Mouse (Mus musculus): Measurements from ENCODE around the gene Egln1. TPM values are rescaled to one million over a fixed set of nuclear protein-coding genes. Genes with fewer than 3 reads are reported as not detected.
A peak's percentile ranks its signal among the peaks of the same experiment; 100 is the strongest.

Gene Egln1
- total RNA-seq (2012; rRNA removed) (42.9 and 47.1 TPM in 2 replicates), polyA plus RNA-seq (2012; ENCODE audit: insufficient read depth in 1 of 2, insufficient read length in 2 of 2, low read depth in 1 of 2, low replicate concordance in 2 of 2, missing spikeins in 1 of 2) (10 to 100 TPM in 1 of 2 experiments, not detected in 1; 55.0 TPM)

DNA sequence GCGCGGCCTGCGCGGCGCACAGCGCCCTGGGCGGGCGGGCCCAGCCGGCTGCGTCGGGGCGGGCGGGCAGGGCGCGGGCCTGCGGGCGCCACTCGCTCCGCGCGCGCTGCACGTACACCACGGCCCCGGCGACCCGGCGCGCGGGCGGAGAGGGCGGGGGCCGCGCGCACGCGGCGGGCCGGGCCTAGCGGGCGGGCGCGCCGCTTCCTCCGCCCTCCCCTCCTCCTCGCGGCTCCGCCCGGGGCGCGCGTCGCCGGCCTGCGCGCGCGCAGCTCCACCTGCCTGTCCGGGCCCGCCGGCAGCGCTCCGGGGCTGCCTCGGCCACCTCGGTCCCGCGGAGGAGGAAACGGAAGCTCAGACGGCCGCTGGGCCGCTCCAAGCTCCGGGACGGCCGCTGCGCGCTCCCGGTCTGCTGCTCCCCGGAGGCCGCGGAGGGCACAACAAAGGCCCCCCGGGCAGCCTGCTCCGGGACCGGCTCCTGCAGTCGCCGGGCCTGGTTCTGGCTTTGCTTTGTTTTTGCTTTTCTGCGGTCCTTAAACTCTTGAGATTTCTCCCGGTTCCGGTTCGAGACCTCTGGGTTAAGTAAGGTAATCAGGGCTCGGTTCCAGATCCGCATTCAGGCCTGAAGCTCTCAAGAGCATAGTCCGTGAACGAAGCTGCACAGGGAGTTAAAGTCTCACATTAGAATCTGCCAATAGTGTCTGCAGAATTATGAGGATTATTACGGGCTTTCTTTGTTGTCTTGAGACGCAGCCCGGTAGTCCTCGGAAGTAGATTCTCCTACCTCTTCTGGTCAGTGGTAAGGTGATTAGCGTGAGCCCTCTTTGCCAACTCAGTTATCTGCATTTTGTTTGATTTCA lies at the start of gene Egln1:
Egln1 (minus strand) TSS at position 116 of the 860 bp plus-strand sequence.
- peak; percentile 80 for DNase-seq (ENCODE audit: low read depth, low spot score)
- Histone ChIP-seq H3K4me3 (ENCODE audit: control insufficient read depth in 1 of 2, insufficient read depth in 1 of 2, low read depth in 2 of 2, low read length in 2 of 2) (peak within 1 kb of the TSS; percentile 90 to 100), H3K36me3 (ENCODE audit: control insufficient read depth in 1 of 2, insufficient read depth in 2 of 2, low read length in 2 of 2) (peaks cover 3 to 22% of the 10 kb centered on the region in 2 experiments; a peak in 3 of 4 replicates), H3K4me1 (ENCODE audit: control insufficient read depth in 1 of 2, insufficient read depth in 2 of 2, low read length in 2 of 2) (peaks cover 8 to 24% of the 10 kb centered on the region in 2 experiments), H3K9me3 (replicated peaks; ENCODE audit: insufficient read depth, low read length) (no peaks in the 10 kb centered on the region), H3K27ac (ENCODE audit: control insufficient read depth, low read depth, low read length) (peak within 1 kb of the TSS; percentile 88), H3K79me2 (ENCODE audit: control insufficient read depth, insufficient read depth, low read length, poor library complexity) (peaks cover 34% of the 10 kb centered on the region), H3K27me3 (ENCODE audit: control insufficient read depth in 1 of 2, insufficient read depth in 2 of 2, low read length in 2 of 2) (no peaks in the 10 kb centered on the region), H3K9ac (ENCODE audit: control insufficient read depth, low read depth, low read length, poor library complexity, severe bottlenecking) (peak within 1 kb of the TSS; percentile 85)
- TF ChIP-seq SIN3A (IDR thresholded peaks at IDR 0.05; ENCODE audit: low read length) (peak; percentile 59), POLR2A (IDR thresholded peaks at IDR 0.05; ENCODE audit: control insufficient read depth in 1 of 2, insufficient read depth in 1 of 2, low read depth in 1 of 2, low read length in 2 of 2, poor library complexity in 1 of 2) (peak; percentile 65 to 84; a peak in 3 of 4 replicates), UBTF (IDR thresholded peaks at IDR 0.05; ENCODE audit: borderline replicate concordance, insufficient read depth, low read depth, low read length) (peak; percentile 91; the same call in 1 of the 2 replicates), HCFC1 (IDR thresholded peaks at IDR 0.05; ENCODE audit: low read depth, low read length) (peak; percentile 49), CHD1 (IDR thresholded peaks at IDR 0.05; ENCODE audit: low read depth, low read length) (peak; percentile 73), NRF1 (IDR thresholded peaks at IDR 0.05; ENCODE audit: insufficient read depth, low read depth, low read length, poor library complexity, severe bottlenecking) (peak; percentile 72), ZMIZ1 (IDR thresholded peaks at IDR 0.05; ENCODE audit: low read depth, low read length) (no peak), MEF2A (IDR thresholded peaks at IDR 0.05; ENCODE audit: extremely low read depth, insufficient replicate concordance, low read depth, low read length, poor library complexity, severe bottlenecking) (no peak), ZKSCAN1 (IDR thresholded peaks at IDR 0.05; ENCODE audit: low read depth, low read length) (no peak), RCOR1 (IDR thresholded peaks at IDR 0.05; ENCODE audit: low read depth, low read length) (no peak), TCF12 (IDR thresholded peaks at IDR 0.05; ENCODE audit: low read depth, low read length) (0 out of 2 replicates have a peak, but pooled peaks have one; percentile 16), NELFE (IDR thresholded peaks at IDR 0.05; ENCODE audit: low read depth, low read length) (peak; percentile 68), ELF1 (IDR thresholded peaks at IDR 0.05; ENCODE audit: low read depth, low read length) (0 out of 2 replicates have a peak, but pooled peaks have one; percentile 12), CHD2 (IDR thresholded peaks at IDR 0.05; ENCODE audit: low read length) (no peak)

DNA sequence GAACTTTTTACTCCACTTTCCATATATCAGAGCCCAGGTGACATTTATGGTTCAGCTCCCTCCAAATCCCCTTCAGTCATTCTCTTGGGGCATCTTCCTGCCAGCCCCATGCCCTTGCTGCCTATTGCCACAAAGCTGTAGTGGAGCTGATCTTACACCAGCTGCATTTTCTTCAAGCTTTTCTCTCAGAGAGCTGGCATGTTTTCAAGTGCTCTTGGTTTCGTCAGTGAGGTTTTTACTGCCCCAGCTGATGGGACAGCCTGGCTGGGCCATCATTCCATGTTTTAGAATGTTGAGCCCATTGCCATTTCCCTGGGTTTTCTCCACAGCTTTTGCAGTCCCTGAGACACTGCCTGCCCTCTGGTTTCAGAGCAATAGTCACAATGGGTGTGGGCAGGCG lies 46.7 kb upstream of the Egln1 start:
- H3K4me1 ChIP-seq (ENCODE audit: control insufficient read depth in 1 of 2, insufficient read depth in 2 of 2, low read length in 2 of 2), result 0 out of 4 replicates have a peak, but pooled peaks cover 0 to 4% of the 10 kb centered on the region in 2 experiments
- H3K27me3 ChIP-seq (ENCODE audit: control insufficient read depth in 1 of 2, insufficient read depth in 2 of 2, low read length in 2 of 2), result peaks cover 4 to 9% of the 10 kb centered on the region in 2 experiments
- no peaks in the 10 kb centered on the region for H3K36me3 ChIP-seq (ENCODE audit: control insufficient read depth in 1 of 2, insufficient read depth in 2 of 2, low read length in 2 of 2)
- TF ChIP-seq ELF1 (IDR thresholded peaks at IDR 0.05; ENCODE audit: low read depth, low read length) (no peak), BHLHE40 (IDR thresholded peaks at IDR 0.05; ENCODE audit: borderline replicate concordance, low read depth, low read length) (no peak), POLR2AphosphoS2 (IDR thresholded peaks at IDR 0.05; ENCODE audit: low read length) (no peak), MXI1 (IDR thresholded peaks at IDR 0.05; ENCODE audit: low read depth, low read length) (no peak), TBP (IDR thresholded peaks at IDR 0.05; ENCODE audit: low read depth, low read length) (no peak), UBTF (IDR thresholded peaks at IDR 0.05; ENCODE audit: borderline replicate concordance, insufficient read depth, low read depth, low read length) (no peak)
- no peak overlapping the region for H3K4me3 ChIP-seq (ENCODE audit: control insufficient read depth in 1 of 2, insufficient read depth in 1 of 2, low read depth in 2 of 2, low read length in 2 of 2)
- H3K27ac ChIP-seq (ENCODE audit: control insufficient read depth, low read depth, low read length), result no peak overlapping the region
- H3K9me3 ChIP-seq (replicated peaks; ENCODE audit: insufficient read depth, low read length), result no peaks in the 10 kb centered on the region
- DNase-seq (ENCODE audit: low read depth, low spot score), result no peak
- H3K79me2 ChIP-seq (ENCODE audit: control insufficient read depth, insufficient read depth, low read length, poor library complexity), result no peaks in the 10 kb centered on the region
- H3K9ac ChIP-seq (ENCODE audit: control insufficient read depth, low read depth, low read length, poor library complexity, severe bottlenecking), result no peak overlapping the region
